Mouse (Mus musculus): ENCODE measurements around the gene Iqch. TPM values are rescaled to one million over a fixed set of nuclear protein-coding genes. Genes with fewer than 3 reads are reported as not detected.

Gene Iqch
- total RNA-seq (2014; rRNA removed) (0.14 TPM in 1 of 2 replicates, not detected in the other), polyA plus RNA-seq (2015; fragmentation: Nextera tagmentation; extraction: Ambion mirVana) (0.10 TPM in 1 of 2 replicates, not detected in the other)

DNA sequence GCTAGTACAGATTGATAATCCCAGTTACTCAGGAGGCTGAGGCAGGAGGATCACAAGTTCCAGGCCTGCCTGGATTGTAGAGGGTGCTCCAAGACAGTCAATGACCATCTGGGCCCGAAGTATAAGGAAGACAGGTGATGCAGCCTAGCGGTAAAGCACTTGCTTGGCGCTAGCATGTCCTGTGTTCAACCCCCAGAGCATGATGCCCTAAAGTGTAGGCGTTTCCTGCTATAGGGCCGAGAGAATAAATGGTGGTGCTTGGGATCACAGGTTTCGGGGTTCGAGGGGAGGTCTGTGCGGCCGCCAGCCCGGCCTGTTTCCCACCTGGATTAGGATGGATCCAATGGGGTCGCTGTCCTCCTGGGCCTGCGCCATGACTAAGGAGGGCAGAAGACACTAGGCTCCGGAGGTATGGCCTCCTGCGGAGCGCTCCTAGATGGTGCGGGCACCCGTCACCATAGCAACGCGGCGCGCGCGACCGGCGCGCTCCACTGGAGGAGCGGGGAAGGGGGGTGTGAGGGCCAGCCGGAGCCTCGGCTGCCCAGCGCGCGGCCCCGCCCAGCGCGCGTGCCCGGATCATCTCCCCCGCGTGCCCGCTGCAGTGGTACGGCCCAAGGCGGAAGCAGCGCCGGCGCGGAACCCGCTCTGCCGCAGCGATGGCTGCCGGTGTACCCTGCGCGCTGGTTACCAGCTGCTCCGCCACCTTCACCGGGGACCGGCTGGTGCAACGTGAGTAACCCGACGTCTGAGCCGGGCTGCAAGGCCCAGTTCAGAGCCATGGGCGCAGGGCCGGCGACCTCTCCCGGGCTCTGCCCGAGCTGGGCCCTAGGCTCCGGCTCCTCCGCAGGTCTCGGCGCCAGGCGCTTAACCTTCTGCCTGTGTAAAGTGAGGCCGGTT is at the start of gene Iqch, which contains the start of gene Aagab:
Gene Iqch, minus strand, starts transcription at position 451 of the 897 bp plus-strand sequence.
Gene Aagab, plus strand, starts transcription at position 618 of the 897 bp plus-strand sequence.
- peak; percentile 36 for TF ChIP-seq CTCF (IDR thresholded peaks at IDR 0.05; ENCODE audit: low read depth)
- Histone ChIP-seq H3K27me3 (ENCODE audit: insufficient read depth, low read length) (no peaks in the 10 kb centered on the region), H3K4me1 (ENCODE audit: insufficient read depth) (no peaks in the 10 kb centered on the region), H3K4me2 (ENCODE audit: low read depth) (peak within 1 kb of the TSS; percentile 62), H3K9ac (peak within 1 kb of the TSS; percentile 82), H3K36me3 (ENCODE audit: insufficient read depth) (no peaks in the 10 kb centered on the region), H3K27ac (ENCODE audit: low read depth, low read length) (peak within 1 kb of the TSS; percentile 64), H3K9me3 (ENCODE audit: low read length) (no peaks in the 10 kb centered on the region), H3K4me3 (ENCODE audit: low read depth, low read length) (peak within 1 kb of the TSS; percentile 94)
- ATAC-seq (peak; percentile 98), DNase-seq (peak; percentile 98)
- WGBS = 5% methylated on average over 70 of the region's 70 CpGs

DNA sequence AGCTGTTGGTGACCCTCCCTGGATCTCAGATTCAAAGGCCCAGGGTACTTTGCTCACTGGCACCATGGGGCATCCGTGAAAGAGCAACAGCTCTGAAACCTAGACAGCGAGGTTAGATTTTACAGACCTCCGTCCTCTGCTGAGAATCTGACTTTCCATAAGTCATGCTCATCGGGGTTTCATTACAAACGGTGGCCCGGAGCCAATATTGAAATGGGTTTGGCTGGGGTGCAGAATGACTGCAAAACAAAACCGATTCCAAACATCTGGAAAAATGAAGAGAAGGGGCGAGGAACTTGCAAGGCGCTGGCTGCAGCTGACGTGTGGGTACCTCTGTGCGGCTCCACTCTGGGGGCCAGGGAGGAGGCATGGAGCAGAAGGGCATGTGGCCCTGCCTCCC is 49.3 kb upstream of the Iqch start:
- Histone ChIP-seq H3K36me3 (ENCODE audit: insufficient read depth) (peaks cover 3% of the 10 kb centered on the region; the same call in 1 of the 2 replicates), H3K4me2 (ENCODE audit: low read depth) (no peak overlapping the region), H3K27me3 (ENCODE audit: insufficient read depth, low read length) (no peaks in the 10 kb centered on the region), H3K4me3 (ENCODE audit: low read depth, low read length) (no peak overlapping the region), H3K4me1 (ENCODE audit: insufficient read depth) (no peaks in the 10 kb centered on the region), H3K27ac (ENCODE audit: low read depth, low read length) (no peak overlapping the region), H3K9me3 (ENCODE audit: low read length) (no peaks in the 10 kb centered on the region), H3K9ac (no peak overlapping the region)
- TF ChIP-seq CTCF (IDR thresholded peaks at IDR 0.05; ENCODE audit: low read depth) = no peak
- DNase-seq (no peak), ATAC-seq (no peak)
- 73% methylated on average over 11 of the region's 11 CpGs for WGBS

DNA sequence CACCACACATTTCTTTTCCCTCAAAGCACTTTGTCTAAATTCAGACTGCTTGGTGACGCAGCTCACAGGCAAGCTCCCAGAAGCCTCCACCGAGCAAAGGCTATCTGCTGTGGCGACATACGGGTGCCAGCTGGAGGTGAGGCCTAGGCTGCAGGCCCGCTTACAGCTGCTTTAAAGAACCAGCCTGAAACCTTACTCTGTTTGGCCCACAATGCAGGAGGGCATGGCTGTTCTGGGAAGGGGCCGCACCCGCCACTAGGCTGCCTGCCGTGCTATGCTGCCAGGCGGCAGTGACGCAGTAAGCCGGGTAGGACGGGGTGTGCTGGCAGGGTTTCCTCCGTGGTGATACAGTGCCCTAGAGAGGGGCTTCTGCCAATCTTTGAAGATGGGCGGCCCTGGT is 48.6 kb upstream of the Iqch start:
- Histone ChIP-seq H3K27me3 (ENCODE audit: insufficient read depth, low read length) (no peaks in the 10 kb centered on the region), H3K4me1 (ENCODE audit: insufficient read depth) (no peaks in the 10 kb centered on the region), H3K4me3 (ENCODE audit: low read depth, low read length) (no peak overlapping the region), H3K27ac (ENCODE audit: low read depth, low read length) (no peak overlapping the region), H3K4me2 (ENCODE audit: low read depth) (no peak overlapping the region), H3K9ac (no peak overlapping the region), H3K9me3 (ENCODE audit: low read length) (no peaks in the 10 kb centered on the region), H3K36me3 (ENCODE audit: insufficient read depth) (peaks cover 9% of the 10 kb centered on the region; the same call in 1 of the 2 replicates)
- DNase-seq = no peak
- no peak for TF ChIP-seq CTCF (IDR thresholded peaks at IDR 0.05; ENCODE audit: low read depth)
- ATAC-seq = peak; percentile 23
- 73% methylated on average over 14 of the region's 14 CpGs for WGBS

DNA sequence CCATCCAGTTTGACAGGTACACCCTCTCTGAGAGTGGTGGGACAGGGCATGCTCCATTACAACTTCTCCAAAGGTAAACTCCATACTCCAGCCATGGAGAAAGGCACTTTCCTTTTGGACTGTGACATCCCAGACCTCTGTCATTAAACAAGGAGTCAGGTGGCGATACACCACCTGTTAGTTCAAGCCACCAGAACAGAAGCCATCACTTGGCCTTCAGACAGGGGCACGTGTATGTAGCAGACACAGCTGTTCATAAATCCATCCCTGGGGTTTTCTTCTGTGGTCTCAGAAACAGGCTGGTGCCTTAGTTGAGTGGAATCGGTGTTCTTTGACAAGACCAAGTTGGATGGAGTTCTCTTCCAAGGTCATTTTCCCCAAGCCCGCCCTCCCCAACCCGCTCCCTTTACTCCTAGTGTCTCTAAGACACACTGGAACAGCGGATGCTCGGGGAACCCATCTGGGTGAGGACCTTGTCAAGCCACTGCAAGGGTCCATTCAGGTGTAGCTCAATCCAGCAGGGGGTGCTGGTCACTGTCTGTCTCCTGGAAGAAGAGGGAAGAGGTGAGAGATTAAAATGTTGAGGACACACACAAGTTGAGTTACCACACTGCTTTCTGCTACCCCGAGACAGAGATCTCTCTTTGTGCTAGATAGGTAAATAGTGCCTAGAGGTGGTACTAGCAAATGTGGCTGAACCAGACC is 47.7 kb upstream of the Iqch start:
- 90% methylated on average over 8 of the region's 8 CpGs for WGBS
- Histone ChIP-seq H3K9ac (no peak overlapping the region), H3K9me3 (ENCODE audit: low read length) (no peaks in the 10 kb centered on the region), H3K4me3 (ENCODE audit: low read depth, low read length) (no peak overlapping the region), H3K27me3 (ENCODE audit: insufficient read depth, low read length) (no peaks in the 10 kb centered on the region), H3K4me2 (ENCODE audit: low read depth) (no peak overlapping the region), H3K36me3 (ENCODE audit: insufficient read depth) (peaks cover 10% of the 10 kb centered on the region; the same call in 1 of the 2 replicates), H3K27ac (ENCODE audit: low read depth, low read length) (no peak overlapping the region), H3K4me1 (ENCODE audit: insufficient read depth) (no peaks in the 10 kb centered on the region)
- DNase-seq = no peak
- ATAC-seq = no peak
- peak; percentile 45 for TF ChIP-seq CTCF (IDR thresholded peaks at IDR 0.05; ENCODE audit: low read depth)

DNA sequence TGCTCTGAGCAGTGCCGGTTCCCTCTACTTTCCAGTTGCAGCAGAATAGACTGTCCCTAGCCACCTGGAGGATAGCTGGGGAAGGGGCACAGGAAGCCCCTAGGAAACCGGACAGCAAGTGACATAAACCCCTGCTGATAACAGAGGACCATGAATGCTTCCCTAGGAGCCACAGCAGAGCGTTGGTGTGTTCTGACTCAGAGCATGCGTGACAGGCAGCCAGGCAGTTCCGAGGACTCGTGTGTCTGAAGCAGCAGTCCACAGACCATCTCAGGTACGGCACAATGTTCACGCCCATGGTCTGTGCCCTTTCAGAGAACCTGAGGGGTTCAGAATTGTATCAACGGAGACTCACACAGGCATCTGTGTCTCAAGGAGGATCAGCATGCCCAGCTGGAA is 46.2 kb upstream of the Iqch start:
- no peak overlapping the region for H3K9ac ChIP-seq
- H3K27me3 ChIP-seq (ENCODE audit: insufficient read depth, low read length) = no peaks in the 10 kb centered on the region
- H3K9me3 ChIP-seq (ENCODE audit: low read length) = no peaks in the 10 kb centered on the region
- H3K4me1 ChIP-seq (ENCODE audit: insufficient read depth) = no peaks in the 10 kb centered on the region
- H3K27ac ChIP-seq (ENCODE audit: low read depth, low read length) = no peak overlapping the region
- no peak overlapping the region for H3K4me3 ChIP-seq (ENCODE audit: low read depth, low read length)
- 78% methylated on average over 9 of the region's 9 CpGs for WGBS
- no peak overlapping the region for H3K4me2 ChIP-seq (ENCODE audit: low read depth)
- DNase-seq (no peak), ATAC-seq (no peak)
- peaks cover 14% of the 10 kb centered on the region; the same call in 1 of the 2 replicates for H3K36me3 ChIP-seq (ENCODE audit: insufficient read depth)
- no peak for TF ChIP-seq CTCF (IDR thresholded peaks at IDR 0.05; ENCODE audit: low read depth)

DNA sequence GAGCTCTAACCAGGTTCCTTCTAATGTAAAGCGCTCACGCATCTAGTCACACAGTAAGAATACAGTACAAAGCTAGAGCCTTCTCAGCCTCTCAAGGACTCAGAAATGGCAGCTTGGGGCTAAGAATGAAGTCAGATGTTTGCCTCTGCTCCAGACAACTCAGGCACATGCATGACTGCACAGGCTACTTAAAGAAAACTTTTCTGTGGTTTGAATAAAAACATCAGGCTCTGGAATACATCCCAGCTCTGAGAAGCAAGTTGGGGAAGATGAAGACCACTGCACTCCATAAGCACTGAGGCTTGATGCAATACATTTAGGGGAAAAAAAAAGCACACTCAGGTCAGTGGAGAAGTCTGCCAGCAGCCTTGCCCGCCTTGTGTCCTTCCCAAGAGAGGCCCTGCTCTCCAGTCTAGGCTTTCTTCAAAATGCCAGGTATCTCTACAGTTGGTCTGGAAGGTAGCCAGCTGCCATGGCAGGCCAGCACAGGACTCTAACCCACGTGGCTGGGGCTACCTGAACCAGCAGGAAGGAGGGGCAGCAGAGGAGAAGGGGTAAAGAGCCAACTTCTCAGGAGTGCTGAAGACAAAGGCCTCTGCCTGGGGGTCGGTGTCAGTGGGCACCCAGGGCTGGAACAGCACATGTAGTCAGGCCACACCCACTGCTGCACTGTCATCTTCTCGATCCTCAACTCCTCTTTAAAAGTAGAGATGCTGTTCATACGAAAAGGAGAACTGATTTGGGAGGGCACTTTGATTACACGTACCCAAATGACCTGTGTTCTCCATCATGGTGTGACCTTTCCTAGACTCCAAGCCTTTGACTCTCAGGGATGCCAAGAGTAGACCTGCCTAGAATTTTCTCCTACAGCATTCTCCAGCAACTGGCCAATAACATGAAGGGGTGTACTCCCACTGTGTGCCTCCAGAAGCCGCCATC is 45.6 kb upstream of the Iqch start:
- no peak for TF ChIP-seq CTCF (IDR thresholded peaks at IDR 0.05; ENCODE audit: low read depth)
- no peak overlapping the region for H3K4me3 ChIP-seq (ENCODE audit: low read depth, low read length)
- ATAC-seq (no peak), DNase-seq (no peak)
- no peak overlapping the region for H3K9ac ChIP-seq
- no peaks in the 10 kb centered on the region for H3K9me3 ChIP-seq (ENCODE audit: low read length)
- no peaks in the 10 kb centered on the region for H3K4me1 ChIP-seq (ENCODE audit: insufficient read depth)
- H3K4me2 ChIP-seq (ENCODE audit: low read depth) = no peak overlapping the region
- H3K27me3 ChIP-seq (ENCODE audit: insufficient read depth, low read length) = no peaks in the 10 kb centered on the region
- H3K27ac ChIP-seq (ENCODE audit: low read depth, low read length) = no peak overlapping the region
- 76% methylated on average over 9 of the region's 9 CpGs for WGBS
- peaks cover 14% of the 10 kb centered on the region; the same call in 1 of the 2 replicates for H3K36me3 ChIP-seq (ENCODE audit: insufficient read depth)
